Mouse (Mus musculus) hindbrain, embryonic 14.5 days (tissue): ENCODE measurements at regions not wholly inside any gene's neighbourhood (a gene's known extent, or its start where the extent isn't known, plus 50 kb on each side); places are given as distances from the start of the nearest gene placed in this dataset.

Experiments
- ATAC-seq: fragments of 200-750 bp; cut with Nextera tagmentation; 2 replicates; pipeline ENCODE4 v1.8.0; 2017; ENCODE audit warnings: moderate number of reproducible peaks, mild to moderate bottlenecking, moderate TSS enrichment, moderate library complexity; ENCODE audit not compliant: low FRiP score
- DNase-seq: peaks from one replicate; pipeline ENCODE4 v3.0.0-alpha.2; 2015; ENCODE audit warnings: low spot score
- H3K27ac ChIP-seq: fragments of 300-500 bp; sonication (generic); 2 replicates; pipeline ENCODE4 v1.5.1; 2014; ENCODE audit warnings: mild to moderate bottlenecking, moderate library complexity
- H3K27me3 ChIP-seq: fragments of 300-500 bp; sonication (generic); 2 replicates; pipeline ENCODE4 v1.6.1; 2014; ENCODE audit warnings: mild to moderate bottlenecking, low read length, mixed read lengths; ENCODE audit not compliant: control insufficient read depth, insufficient read depth
- H3K36me3 ChIP-seq: fragments of 300-500 bp; sonication (generic); replicated peaks from 2 replicates; pipeline ENCODE4 v1.6.1; 2014; ENCODE audit not compliant: control insufficient read depth, insufficient read depth
- H3K4me1 ChIP-seq: fragments of 300-500 bp; sonication (generic); replicated peaks from 2 replicates; pipeline ENCODE4 v1.6.1; 2014; ENCODE audit warnings: antibody characterized with exemption, low read length, mixed read lengths; ENCODE audit not compliant: control insufficient read depth, insufficient read depth
- H3K4me2 ChIP-seq: fragments of 300-500 bp; sonication (generic); replicated peaks from 2 replicates; pipeline ENCODE4 v1.6.1; 2014; ENCODE audit warnings: mild to moderate bottlenecking, moderate library complexity
- H3K4me3 ChIP-seq: fragments of 300-500 bp; sonication (generic); replicated peaks from 2 replicates; pipeline ENCODE4 v1.5.1; 2014; ENCODE audit warnings: mild to moderate bottlenecking, low read length
- H3K9ac ChIP-seq: fragments of 300-500 bp; sonication (generic); 2 replicates; pipeline ENCODE4 v1.6.1; 2014
- H3K9me3 ChIP-seq: fragments of 300-500 bp; sonication (generic); 2 replicates; pipeline ENCODE4 v1.6.1; 2016; ENCODE audit warnings: low read length; ENCODE audit not compliant: control insufficient read depth
- WGBS: fragments of 180-500 bp; shearing (Covaris S2); extraction: QIAGEN DNeasy Blood & Tissue Kit; methylation state at CpG from one replicate; pipeline ENCODE4 v1.1.7; 2014; 5-methylcytosine and 5-hydroxymethylcytosine counted together

- Histone ChIP-seq H3K27ac (no peak overlapping the region), H3K4me2 (no peak overlapping the region), H3K9ac (no peak overlapping the region), H3K4me3 (no peak overlapping the region), H3K36me3 (no peaks in the 10 kb centered on the region), H3K27me3 (no peaks in the 10 kb centered on the region), H3K4me1 (no peaks in the 10 kb centered on the region), H3K9me3 (no peaks in the 10 kb centered on the region)
- ATAC-seq (no peak), DNase-seq (no peak)
- WGBS = 50% methylated on average over 1 of the region's 1 CpGs
Observed at GRCm38 (mm10) chr8:6321346-6321745, 1216.2 kb upstream of the Slc10a2 start.

- Histone ChIP-seq H3K36me3 (no peaks in the 10 kb centered on the region), H3K4me3 (no peak overlapping the region), H3K27me3 (no peaks in the 10 kb centered on the region), H3K9ac (no peak overlapping the region), H3K9me3 (no peaks in the 10 kb centered on the region), H3K4me2 (no peak overlapping the region), H3K4me1 (no peaks in the 10 kb centered on the region), H3K27ac (no peak overlapping the region)
- DNase-seq = peak; percentile 39
- ATAC-seq = peak; percentile 53; the same call in 1 of the 2 replicates
- WGBS = 67% methylated on average over 4 of the region's 4 CpGs
Observed at GRCm38 (mm10) chr8:6315162-6315845, 1210.2 kb upstream of the Slc10a2 start.

- no peak overlapping the region for H3K9ac ChIP-seq
- DNase-seq (peak; percentile 55), ATAC-seq (peak; percentile 80)
- H3K4me2 ChIP-seq = no peak overlapping the region
- no peaks in the 10 kb centered on the region for H3K9me3 ChIP-seq
- 12% methylated on average over 3 of the region's 3 CpGs for WGBS
- no peak overlapping the region for H3K27ac ChIP-seq
- no peaks in the 10 kb centered on the region for H3K4me1 ChIP-seq
- no peaks in the 10 kb centered on the region for H3K36me3 ChIP-seq
- H3K4me3 ChIP-seq = no peak overlapping the region
- no peaks in the 10 kb centered on the region for H3K27me3 ChIP-seq
Observed at GRCm38 (mm10) chr8:6288889-6289288, 1183.7 kb upstream of the Slc10a2 start.

- DNase-seq = no peak
- Histone ChIP-seq H3K9me3 (no peaks in the 10 kb centered on the region), H3K27ac (no peak overlapping the region), H3K4me3 (no peak overlapping the region), H3K4me1 (no peaks in the 10 kb centered on the region), H3K4me2 (no peak overlapping the region), H3K9ac (no peak overlapping the region), H3K36me3 (no peaks in the 10 kb centered on the region), H3K27me3 (no peaks in the 10 kb centered on the region)
- ATAC-seq = no peak
- 85% methylated on average over 1 of the region's 1 CpGs for WGBS
Observed at GRCm38 (mm10) chr8:6279903-6280302, 1174.8 kb upstream of the Slc10a2 start.
